ENCODE assay signal across 12 mouse cellular contexts in genomic region chr13:92696491-92696939, GRCm38 (mm10).
A peak's percentile ranks its signal among the peaks of the same experiment; 100 is the strongest.
DNase-seq lines count a peak whose midpoint lies in the region; ATAC-seq lines count a peak whose summit lies in the region.
"Had no signal": no experiment of that assay in that cellular context is flagged by ENCODE, and none has a peak within 500 bp of the region (broad histone marks: within the 10 kb centered on the region; RNA-seq: fewer than 3 reads in every experiment).

No protein-coding gene starts in this region.

- no peak overlapping the region for H3K27ac ChIP-seq in hindbrain, embryonic 12.5 days
- no peak overlapping the region for H3K27ac ChIP-seq in hindbrain, embryonic 10.5 days
- H3K27ac ChIP-seq in forebrain, embryonic 16.5 days (ENCODE audit: low read length) = peak overlapping the region; percentile 42
- peak overlapping the region; percentile 41; the same call in 1 of the 2 replicates for H3K27ac ChIP-seq in neural tube, embryonic 15.5 days (replicated peaks)
- no peak overlapping the region for H3K27ac ChIP-seq in kidney, embryonic 16.5 days (ENCODE audit: low read length)
- H3K27ac ChIP-seq: embryonic facial prominence, embryonic 10.5 days; heart, embryonic 15.5 days had no signal

- H3K4me3 ChIP-seq in hindbrain, embryonic 12.5 days = no peak overlapping the region
- H3K4me3 ChIP-seq in hindbrain, embryonic 10.5 days = no peak overlapping the region
- H3K4me3 ChIP-seq in forebrain, embryonic 16.5 days (replicated peaks; ENCODE audit: low read length) = no peak overlapping the region
- H3K4me3 ChIP-seq in neural tube, embryonic 15.5 days (replicated peaks) = no peak overlapping the region
- no peak overlapping the region for H3K4me3 ChIP-seq in kidney, embryonic 16.5 days (ENCODE audit: low read length)
- H3K4me3 ChIP-seq: embryonic facial prominence, embryonic 10.5 days; heart, embryonic 15.5 days had no signal

- H3K9ac ChIP-seq in hindbrain, embryonic 12.5 days = no peak overlapping the region
- no peak overlapping the region for H3K9ac ChIP-seq in forebrain, embryonic 16.5 days (replicated peaks; ENCODE audit: low read depth, low read length)
- no peak overlapping the region for H3K9ac ChIP-seq in neural tube, embryonic 15.5 days (replicated peaks)
- no peak overlapping the region for H3K9ac ChIP-seq in kidney, embryonic 16.5 days (replicated peaks; ENCODE audit: low read length)
- H3K9ac ChIP-seq: heart, embryonic 15.5 days had no signal

- DNase-seq in hindbrain, embryonic 10.5 days (ENCODE audit: low spot score) = no peak
- DNase-seq in layer of hippocampus, postnatal 10 days (ENCODE audit: low spot score in 2 of 2) = peak; percentile 21 to 37
- DNase-seq in embryo, embryonic 11 days = no peak
- no peak for DNase-seq in heart, adult 9 months (ENCODE audit: low spot score in 2 of 2)
- DNase-seq: kidney, postnatal 14 days had no signal

- H3K4me2 ChIP-seq in hindbrain, embryonic 12.5 days (replicated peaks) = no peak overlapping the region
- no peak overlapping the region for H3K4me2 ChIP-seq in forebrain, embryonic 16.5 days (ENCODE audit: low read length)
- no peak overlapping the region for H3K4me2 ChIP-seq in neural tube, embryonic 15.5 days
- H3K4me2 ChIP-seq in kidney, embryonic 16.5 days (replicated peaks; ENCODE audit: low read depth, low read length) = no peak overlapping the region
- H3K4me2 ChIP-seq: heart, embryonic 15.5 days had no signal

- 30% methylated on average over 5 of the region's 5 CpGs for WGBS in hindbrain, embryonic 12.5 days
- WGBS in hindbrain, embryonic 10.5 days = 59% methylated on average over 5 of the region's 5 CpGs
- 4% methylated on average over 5 of the region's 5 CpGs for WGBS in forebrain, embryonic 16.5 days
- WGBS in neural tube, embryonic 15.5 days = 10% methylated on average over 5 of the region's 5 CpGs
- 41% methylated on average over 5 of the region's 5 CpGs for WGBS in kidney, embryonic 16.5 days

- H3K4me1 ChIP-seq in hindbrain, embryonic 12.5 days = peaks cover 7% of the 10 kb centered on the region; the same call in 1 of the 2 replicates
- peaks cover 15% of the 10 kb centered on the region for H3K4me1 ChIP-seq in hindbrain, embryonic 10.5 days (replicated peaks)
- peaks cover 18% of the 10 kb centered on the region for H3K4me1 ChIP-seq in forebrain, embryonic 16.5 days (replicated peaks; ENCODE audit: control insufficient read depth, insufficient read depth, low read length)
- peaks cover 13% of the 10 kb centered on the region for H3K4me1 ChIP-seq in neural tube, embryonic 15.5 days
- peaks cover 4% of the 10 kb centered on the region; the same call in 1 of the 2 replicates for H3K4me1 ChIP-seq in kidney, embryonic 16.5 days (ENCODE audit: insufficient read depth, low read length)

- H3K9me3 ChIP-seq in hindbrain, embryonic 12.5 days (replicated peaks) = no peaks in the 10 kb centered on the region
- H3K9me3 ChIP-seq in hindbrain, embryonic 10.5 days = no peaks in the 10 kb centered on the region
- no peaks in the 10 kb centered on the region for H3K9me3 ChIP-seq in forebrain, embryonic 16.5 days (ENCODE audit: control insufficient read depth, low read length)
- no peaks in the 10 kb centered on the region for H3K9me3 ChIP-seq in neural tube, embryonic 15.5 days (replicated peaks)
- H3K9me3 ChIP-seq in kidney, embryonic 16.5 days (ENCODE audit: low read length) = no peaks in the 10 kb centered on the region
- H3K9me3 ChIP-seq: embryonic facial prominence, embryonic 10.5 days; heart, embryonic 15.5 days had no signal

- H3K27me3 ChIP-seq in hindbrain, embryonic 12.5 days = peaks cover 9% of the 10 kb centered on the region; the same call in 1 of the 2 replicates
- H3K27me3 ChIP-seq in hindbrain, embryonic 10.5 days (ENCODE audit: insufficient read depth, poor library complexity, severe bottlenecking) = peaks cover 77% of the 10 kb centered on the region
- H3K27me3 ChIP-seq in forebrain, embryonic 16.5 days (replicated peaks; ENCODE audit: control insufficient read depth, insufficient read depth, low read length) = no peaks in the 10 kb centered on the region
- no peaks in the 10 kb centered on the region for H3K27me3 ChIP-seq in neural tube, embryonic 15.5 days (replicated peaks)
- H3K27me3 ChIP-seq in kidney, embryonic 16.5 days (ENCODE audit: insufficient read depth, low read length) = no peaks in the 10 kb centered on the region
- H3K27me3 ChIP-seq: heart, embryonic 15.5 days; Patski had no signal

- no peaks in the 10 kb centered on the region for H3K36me3 ChIP-seq in hindbrain, embryonic 12.5 days
- H3K36me3 ChIP-seq in hindbrain, embryonic 10.5 days = 0 out of 2 replicates have a peak, but pooled peaks cover 2% of the 10 kb centered on the region
- no peaks in the 10 kb centered on the region for H3K36me3 ChIP-seq in forebrain, embryonic 16.5 days (ENCODE audit: control insufficient read depth, insufficient read depth)
- H3K36me3 ChIP-seq in neural tube, embryonic 15.5 days = peaks cover 2% of the 10 kb centered on the region; the same call in 1 of the 2 replicates
- H3K36me3 ChIP-seq in kidney, embryonic 16.5 days (ENCODE audit: insufficient read depth, low read length) = peaks cover 4% of the 10 kb centered on the region
- H3K36me3 ChIP-seq: embryonic facial prominence, embryonic 10.5 days; heart, embryonic 15.5 days had no signal

- 0 out of 2 replicates have a peak, but pooled peaks have one; percentile 36 for ATAC-seq in hindbrain, embryonic 12.5 days (ENCODE audit: low FRiP score)
- peak; percentile 93 for ATAC-seq in forebrain, embryonic 16.5 days
- peak; percentile 89 for ATAC-seq in neural tube, embryonic 15.5 days (ENCODE audit: low FRiP score)
- ATAC-seq in kidney, embryonic 16.5 days (ENCODE audit: low FRiP score, low TSS enrichment) = no peak
- ATAC-seq: Patski had no signal

Comparison
In these comparisons a context has a peak if more than half of its experiments do, and no peak if none do; other contexts are left out.
1. H3K27ac ChIP-seq: peak in forebrain, embryonic 16.5 days (single experiment) and neural tube, embryonic 15.5 days (single experiment); none in hindbrain, embryonic 12.5 days (single experiment), hindbrain, embryonic 10.5 days (single experiment) and kidney, embryonic 16.5 days (single experiment).
2. DNase-seq: peak in layer of hippocampus, postnatal 10 days (2 of 2); none in hindbrain, embryonic 10.5 days (single experiment), embryo, embryonic 11 days (single experiment) and heart, adult 9 months (0 of 2).